Comparison of ENCODE assay signal across 13 mouse cellular contexts in genomic region chr10:120894978-120895898, GRCm38 (mm10). TPM values are rescaled to one million over a fixed set of nuclear protein-coding genes. Genes with fewer than 3 reads are reported as not detected.
A peak's percentile ranks its signal among the peaks of the same experiment; 100 is the strongest.
DNase-seq lines count a peak whose midpoint lies in the region; ATAC-seq and TF ChIP-seq lines count a peak whose summit lies in the region.
"Had no signal": no experiment of that assay in that cellular context is flagged by ENCODE, and none has a peak within 500 bp of the region (broad histone marks: within the 10 kb centered on the region; RNA-seq: fewer than 3 reads in every experiment).

No protein-coding gene starts in this region.

- DNase-seq in kidney, adult 2 months: no peak
- no peak for DNase-seq in liver, embryonic 11.5 days (ENCODE audit: low spot score)
- no peak for DNase-seq in right cerebral cortex, postnatal 4 days
- no peak for DNase-seq in left cerebral cortex, adult 8-10 months (ENCODE audit: low spot score in 2 of 2)
- DNase-seq: adrenal gland, postnatal 25 days; gastrocnemius, postnatal 10 days had no signal

- peaks cover 3% of the 10 kb centered on the region; the same call in 1 of the 2 replicates for H3K9me3 ChIP-seq in kidney, embryonic 14.5 days (ENCODE audit: control insufficient read depth, low read length)
- H3K9me3 ChIP-seq in embryonic facial prominence, embryonic 13.5 days: no peaks in the 10 kb centered on the region
- H3K9me3 ChIP-seq in liver, embryonic 11.5 days (ENCODE audit: control insufficient read depth, low read length): peaks cover 3% of the 10 kb centered on the region; the same call in 1 of the 2 replicates
- H3K9me3 ChIP-seq: hindbrain, embryonic 15.5 days; midbrain, embryonic 12.5 days had no signal

- H3K9ac ChIP-seq in kidney, embryonic 14.5 days (ENCODE audit: low read depth, low read length): no peak overlapping the region
- no peak overlapping the region for H3K9ac ChIP-seq in embryonic facial prominence, embryonic 13.5 days
- H3K9ac ChIP-seq in liver, embryonic 11.5 days (ENCODE audit: low read depth, low read length): no peak overlapping the region
- H3K9ac ChIP-seq: hindbrain, embryonic 15.5 days; midbrain, embryonic 12.5 days had no signal

- H3K27ac ChIP-seq in kidney, adult 2 months (ENCODE audit: insufficient read depth, low read depth, low read length): peak overlapping the region; percentile 8; the same call in 1 of the 2 replicates
- H3K27ac ChIP-seq in kidney, embryonic 14.5 days (ENCODE audit: low read depth, low read length): no peak overlapping the region
- no peak overlapping the region for H3K27ac ChIP-seq in embryonic facial prominence, embryonic 13.5 days
- H3K27ac ChIP-seq in liver, embryonic 11.5 days (ENCODE audit: low read depth, low read length): no peak overlapping the region
- H3K27ac ChIP-seq: forebrain, embryonic 10.5 days; hindbrain, embryonic 15.5 days; midbrain, embryonic 12.5 days had no signal

- no peak overlapping the region for H3K4me2 ChIP-seq in kidney, embryonic 14.5 days (replicated peaks; ENCODE audit: low read depth, low read length)
- H3K4me2 ChIP-seq in embryonic facial prominence, embryonic 13.5 days: peak overlapping the region; percentile 46
- peak overlapping the region; percentile 40 for H3K4me2 ChIP-seq in liver, embryonic 11.5 days
- H3K4me2 ChIP-seq: hindbrain, embryonic 15.5 days; midbrain, embryonic 12.5 days had no signal

- no peak for ATAC-seq in kidney, embryonic 14.5 days (ENCODE audit: low FRiP score, low TSS enrichment)
- ATAC-seq in CD4-positive, CD25-positive, alpha-beta regulatory T cell, adult 4 months: peak; percentile 10
- ATAC-seq in embryonic facial prominence, embryonic 13.5 days (ENCODE audit: insufficient number of reproducible peaks, insufficient read depth, low FRiP score, low TSS enrichment, low read depth): no peak
- no peak for ATAC-seq in liver, embryonic 11.5 days (replicated peaks; ENCODE audit: low FRiP score)
- ATAC-seq: lung, postnatal 0 days had no signal

- H3K4me3 ChIP-seq in kidney, adult 2 months (ENCODE audit: insufficient read depth, low read depth, low read length): no peak overlapping the region
- H3K4me3 ChIP-seq in kidney, embryonic 14.5 days (ENCODE audit: low read length): no peak overlapping the region
- no peak overlapping the region for H3K4me3 ChIP-seq in embryonic facial prominence, embryonic 13.5 days
- H3K4me3 ChIP-seq in liver, embryonic 11.5 days (ENCODE audit: low read depth, low read length): no peak overlapping the region
- H3K4me3 ChIP-seq: forebrain, embryonic 10.5 days; hindbrain, embryonic 15.5 days; midbrain, embryonic 12.5 days had no signal

- TF ChIP-seq CTCF in kidney, adult 2 months (conservative IDR thresholded peaks at IDR 0.05; ENCODE audit: insufficient read depth, insufficient read length, low read depth, low read length): no peak

- 68% methylated on average over 15 of the region's 15 CpGs for WGBS in kidney, adult 2 months
- 72% methylated on average over 15 of the region's 15 CpGs for WGBS in kidney, embryonic 14.5 days
- WGBS in embryonic facial prominence, embryonic 13.5 days: 65% methylated on average over 15 of the region's 15 CpGs
- WGBS in liver, embryonic 11.5 days: 57% methylated on average over 15 of the region's 15 CpGs

- 0 out of 2 replicates have a peak, but pooled peaks cover 6% of the 10 kb centered on the region for H3K4me1 ChIP-seq in kidney, adult 2 months (ENCODE audit: control insufficient read depth, insufficient read depth, low read length)
- 0 out of 2 replicates have a peak, but pooled peaks cover 11% of the 10 kb centered on the region for H3K4me1 ChIP-seq in kidney, embryonic 14.5 days (ENCODE audit: control insufficient read depth, insufficient read depth, low read length)
- peaks cover 15% of the 10 kb centered on the region for H3K4me1 ChIP-seq in embryonic facial prominence, embryonic 13.5 days
- no peaks in the 10 kb centered on the region; the same call in 1 of the 2 replicates for H3K4me1 ChIP-seq in liver, embryonic 11.5 days (replicated peaks; ENCODE audit: control insufficient read depth, insufficient read depth, low read length)

- H3K27me3 ChIP-seq in kidney, adult 2 months (replicated peaks; ENCODE audit: control insufficient read depth, insufficient read depth, low read length): no peaks in the 10 kb centered on the region
- peaks cover 7% of the 10 kb centered on the region; the same call in 1 of the 2 replicates for H3K27me3 ChIP-seq in kidney, embryonic 14.5 days (ENCODE audit: control insufficient read depth, insufficient read depth, low read length)
- H3K27me3 ChIP-seq in embryonic facial prominence, embryonic 13.5 days: no peaks in the 10 kb centered on the region
- peaks cover 24% of the 10 kb centered on the region for H3K27me3 ChIP-seq in liver, embryonic 11.5 days (replicated peaks; ENCODE audit: control insufficient read depth, insufficient read depth, low read length)

- no peaks in the 10 kb centered on the region for H3K36me3 ChIP-seq in kidney, adult 2 months (ENCODE audit: control insufficient read depth, insufficient read depth, low read length)
- no peaks in the 10 kb centered on the region for H3K36me3 ChIP-seq in kidney, embryonic 14.5 days (ENCODE audit: control insufficient read depth, insufficient read depth, low read length)
- peaks cover 9% of the 10 kb centered on the region; the same call in 1 of the 2 replicates for H3K36me3 ChIP-seq in embryonic facial prominence, embryonic 13.5 days
- H3K36me3 ChIP-seq in liver, embryonic 11.5 days (ENCODE audit: control insufficient read depth, insufficient read depth, low read length): no peaks in the 10 kb centered on the region
- H3K36me3 ChIP-seq: hindbrain, embryonic 15.5 days; midbrain, embryonic 12.5 days had no signal

- TF ChIP-seq POLR2A in kidney, adult 2 months (IDR thresholded peaks at IDR 0.05; ENCODE audit: low read depth, low read length): no peak

RNA-seq across cellular contexts. Expression of gene Msrb3, which starts 3.7 kb away (rescaled TPM):
- 7.8 and 9.4 TPM in 2 replicates for polyA plus RNA-seq in kidney, adult 2 months (2012; rRNA removed)
- polyA plus RNA-seq in kidney, embryonic 14.5 days (2014; fragmentation: Nextera tagmentation; extraction: Ambion mirVana): 10.2 TPM in 2 replicates
- polyA plus RNA-seq in CD4-positive, CD25-positive, alpha-beta regulatory T cell, adult 4 months (2017; shearing (Covaris generic)): under 1 TPM; 0.48 to 0.61 TPM
- polyA plus RNA-seq in embryonic facial prominence, embryonic 13.5 days (2015; fragmentation: Nextera tagmentation; extraction: Ambion mirVana): 8.5 and 10.3 TPM in 2 replicates
- polyA plus RNA-seq in liver, embryonic 11.5 days (2014; fragmentation: Nextera tagmentation; extraction: Ambion mirVana): 2.1 and 2.8 TPM in 2 replicates
- 1 to 10 TPM; 5.4 to 6.6 (median 6.2) TPM for total RNA-seq in left cerebral cortex, adult 8-10 months (2022)
